Mouse (Mus musculus) left cerebral cortex, postnatal 36 days (tissue): ENCODE measurements at regions not wholly inside any gene's neighbourhood (a gene's known extent, or its start where the extent isn't known, plus 50 kb on each side); places are given as distances from the start of the nearest gene placed in this dataset.
A peak's percentile ranks its signal among the peaks of the same experiment; 100 is the strongest.

Experiments
- DNase-seq, 2 experiments: peaks; one replicate each; pipeline ENCODE4 v3.0.0; 2021 to 2022; ENCODE audit warnings: low spot score in 2 of 2, mixed read lengths in 1 of 2
- intact Hi-C: fragments of 180-260 bp; cut with DNase I; formaldehyde crosslinking; loops from one replicate; pipeline ENCODE4 v1.15.1; 2025

GRCm38 (mm10) chr1:3900354-3900753 is 907.3 kb upstream of the Gm37988 start:
- peak in 1 of 2 experiments; percentile 5 for DNase-seq
- intact Hi-C loops, result no loop called here

GRCm38 (mm10) chr1:3903432-3903831 is 904.3 kb upstream of the Gm37988 start:
- DNase-seq, result no peak
- intact Hi-C loops, result no loop called here

GRCm38 (mm10) chr1:3912499-3912898 is 895.2 kb upstream of the Gm37988 start:
- intact Hi-C loops, result no loop called here
- DNase-seq, result no peak

- intact Hi-C loops, result no loop called here
- no peak for DNase-seq
Observed at GRCm38 (mm10) chr1:3913631-3914030, 894.1 kb upstream of the Gm37988 start.
